Mouse (Mus musculus): ENCODE data around the gene Nrxn1.

Gene Nrxn1

GRCm38 (mm10) chr17:90584666-90585195 lies 508.1 kb downstream of the Nrxn1 start:
- intact Hi-C loops (cut with DNase I), result loop anchor here (5.0 kb wide), 1 partner anchor 1632 kb away; no protein-coding TSS in a partner anchor

GRCm38 (mm10) chr17:90583826-90584534 lies 508.9 kb downstream of the Nrxn1 start:
- intact Hi-C loops (cut with DNase I), result loop anchor here (5.0 kb wide), 1 partner anchor 1632 kb away; no protein-coding TSS in a partner anchor

- intact Hi-C loops (cut with DNase I), result loop anchor here (5.0 kb wide), 1 partner anchor 1631 kb away; no protein-coding TSS in a partner anchor
These were observed 509.7 kb downstream of the Nrxn1 start for GRCm38 (mm10) chr17:90583196-90583595.

GRCm38 (mm10) chr17:90569877-90570276 lies 523.0 kb downstream of the Nrxn1 start:
- intact Hi-C loops (cut with DNase I), result no loop called here

- intact Hi-C loops (cut with DNase I), result no loop called here
These were observed 527.7 kb downstream of the Nrxn1 start for GRCm38 (mm10) chr17:90565186-90565585.

GRCm38 (mm10) chr17:90556376-90556775 lies 536.5 kb downstream of the Nrxn1 start:
- intact Hi-C loops (cut with DNase I), result no loop called here

- intact Hi-C loops (cut with DNase I), result no loop called here
These were observed 542.5 kb downstream of the Nrxn1 start for GRCm38 (mm10) chr17:90550415-90550814.

GRCm38 (mm10) chr17:90546806-90547205 lies 546.1 kb downstream of the Nrxn1 start:
- intact Hi-C loops (cut with DNase I), result no loop called here

GRCm38 (mm10) chr17:90544639-90545259 lies 548.1 kb downstream of the Nrxn1 start:
- intact Hi-C loops (cut with DNase I), result no loop called here

- intact Hi-C loops (cut with DNase I), result no loop called here
These were observed 548.8 kb downstream of the Nrxn1 start for GRCm38 (mm10) chr17:90543986-90544638.

GRCm38 (mm10) chr17:90531443-90531842 lies 561.4 kb downstream of the Nrxn1 start:
- intact Hi-C loops (cut with DNase I), result no loop called here

- intact Hi-C loops (cut with DNase I), result loop anchor here (10.0 kb wide), 1 partner anchor 1851 kb away; no protein-coding TSS in a partner anchor
These were observed 586.8 kb downstream of the Nrxn1 start for GRCm38 (mm10) chr17:90506026-90506425.

- intact Hi-C loops (cut with DNase I), result loop anchor here (5.0 to 10.0 kb wide), 2 partner anchors 1547 to 1849 kb away; no protein-coding TSS in a partner anchor
These were observed 588.9 kb downstream of the Nrxn1 start for GRCm38 (mm10) chr17:90503999-90504398.

GRCm38 (mm10) chr17:90501023-90501675 lies 591.7 kb downstream of the Nrxn1 start:
- intact Hi-C loops (cut with DNase I), result loop anchor here (5.0 to 10.0 kb wide), 2 partner anchors 1544 to 1846 kb away; no protein-coding TSS in a partner anchor

GRCm38 (mm10) chr17:90479531-90480250 lies 613.2 kb downstream of the Nrxn1 start:
- intact Hi-C loops (cut with DNase I), result no loop called here

- intact Hi-C loops (cut with DNase I), result no loop called here
These were observed 636.1 kb downstream of the Nrxn1 start for GRCm38 (mm10) chr17:90456748-90457147.

GRCm38 (mm10) chr17:90455904-90456303 lies 637.0 kb downstream of the Nrxn1 start:
- intact Hi-C loops (cut with DNase I), result no loop called here

- intact Hi-C loops (cut with DNase I), result no loop called here
These were observed 637.5 kb downstream of the Nrxn1 start for GRCm38 (mm10) chr17:90455409-90455775.

GRCm38 (mm10) chr17:90454738-90455408 lies 638.0 kb downstream of the Nrxn1 start:
- intact Hi-C loops (cut with DNase I), result no loop called here

GRCm38 (mm10) chr17:90454356-90454737 lies 638.5 kb downstream of the Nrxn1 start:
- intact Hi-C loops (cut with DNase I), result no loop called here
